Mouse (Mus musculus) limb, embryonic 11.5 days (tissue): ENCODE results near the gene Commd7. TPM values are rescaled to one million over a fixed set of nuclear protein-coding genes. Genes with fewer than 3 reads are reported as not detected.
"Not testable (repeated sequence)": the region's sequence is repeated elsewhere in the genome, so short reads cannot be mapped to it uniquely, and the experiment has no call there.

Experiments
- ATAC-seq: fragments of 200-750 bp; cut with Nextera tagmentation; 2 replicates; pipeline ENCODE4 v1.8.0; 2017; ENCODE audit warnings: low read depth; ENCODE audit not compliant: insufficient number of reproducible peaks, low FRiP score, low TSS enrichment
- DNase-seq: peaks from one replicate; pipeline ENCODE4 v3.0.0-alpha.2; 2015; ENCODE audit warnings: low spot score
- H3K27ac ChIP-seq: fragments of 300-500 bp; sonication (generic); replicated peaks from 2 replicates; pipeline ENCODE4 v1.5.1; 2014; ENCODE audit warnings: low read depth, mild to moderate bottlenecking, low read length
- H3K27me3 ChIP-seq: fragments of 300-500 bp; sonication (generic); 2 replicates; pipeline ENCODE4 v1.6.1; 2014; ENCODE audit warnings: mild to moderate bottlenecking, low read length, mixed read lengths; ENCODE audit not compliant: control insufficient read depth, insufficient read depth
- H3K36me3 ChIP-seq: fragments of 300-500 bp; sonication (generic); 2 replicates; pipeline ENCODE4 v1.6.1; 2014; ENCODE audit warnings: mild to moderate bottlenecking, low read length, moderate library complexity, mixed read lengths; ENCODE audit not compliant: control insufficient read depth, insufficient read depth
- H3K4me1 ChIP-seq: fragments of 300-500 bp; sonication (generic); 2 replicates; pipeline ENCODE4 v1.6.1; 2014; ENCODE audit warnings: low read length, mixed read lengths; ENCODE audit not compliant: control insufficient read depth, insufficient read depth
- H3K4me2 ChIP-seq: fragments of 300-500 bp; sonication (generic); 2 replicates; pipeline ENCODE4 v1.6.1; 2014; ENCODE audit warnings: low read depth, mild to moderate bottlenecking, moderate library complexity; ENCODE audit not compliant: severe bottlenecking
- H3K4me3 ChIP-seq: fragments of 300-500 bp; sonication (generic); 2 replicates; pipeline ENCODE4 v1.5.1; 2014; ENCODE audit warnings: low read depth, low read length
- H3K9ac ChIP-seq: fragments of 300-500 bp; sonication (generic); 2 replicates; pipeline ENCODE4 v1.6.1; 2014; ENCODE audit warnings: mild to moderate bottlenecking, low read length
- H3K9me3 ChIP-seq: fragments of 300-500 bp; sonication (generic); 2 replicates; pipeline ENCODE4 v1.6.1; 2016; ENCODE audit warnings: low read length; ENCODE audit not compliant: control insufficient read depth
- WGBS: fragments of 180-500 bp; shearing (Covaris S2); extraction: QIAGEN DNeasy Blood & Tissue Kit; methylation state at CpG from one replicate; pipeline ENCODE4 v1.1.7; 2014; 5-methylcytosine and 5-hydroxymethylcytosine counted together
- polyA plus RNA-seq: library from polyadenylated mRNA; unstranded; fragments of >200 nt; fragmentation: Nextera tagmentation; extraction: Ambion mirVana; gene quantifications from 2 replicates; pipeline ENCODE4 v1.2.1, GENCODE M21; 2014

The Commd7 gene
- polyA plus RNA-seq, 1 experiment from 2014 or later: 63.7 TPM

DNA sequence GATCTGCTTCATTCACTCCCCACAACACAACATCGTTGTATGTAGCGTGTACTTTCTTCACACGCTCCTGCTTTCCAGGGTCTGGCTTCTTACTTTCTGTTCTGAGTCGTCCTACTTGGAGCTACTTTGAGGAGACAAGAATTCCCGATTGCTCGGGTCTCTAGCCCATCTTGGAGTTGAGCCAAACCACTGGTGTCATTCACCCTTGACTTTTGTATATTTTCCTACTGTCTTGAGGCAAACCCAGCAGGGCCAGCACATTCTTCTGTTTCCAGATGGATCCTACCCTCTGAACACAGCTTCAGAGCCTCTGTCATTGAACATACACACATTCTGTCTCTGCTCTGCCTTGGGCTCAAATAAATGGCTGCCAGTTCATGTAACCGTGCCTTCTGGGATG is 32.8 kb upstream of the Commd7 start:
- H3K9ac ChIP-seq: no peak overlapping the region
- ATAC-seq: no peak
- no peak overlapping the region for H3K4me3 ChIP-seq
- DNase-seq: no peak
- peaks cover 3% of the 10 kb centered on the region; the same call in 1 of the 2 replicates for H3K36me3 ChIP-seq
- H3K27me3 ChIP-seq: no peaks in the 10 kb centered on the region
- H3K4me1 ChIP-seq: no peaks in the 10 kb centered on the region
- H3K4me2 ChIP-seq: no peak overlapping the region
- no peak overlapping the region for H3K27ac ChIP-seq
- no peaks in the 10 kb centered on the region for H3K9me3 ChIP-seq
- 90% methylated on average over 7 of the region's 7 CpGs for WGBS

DNA sequence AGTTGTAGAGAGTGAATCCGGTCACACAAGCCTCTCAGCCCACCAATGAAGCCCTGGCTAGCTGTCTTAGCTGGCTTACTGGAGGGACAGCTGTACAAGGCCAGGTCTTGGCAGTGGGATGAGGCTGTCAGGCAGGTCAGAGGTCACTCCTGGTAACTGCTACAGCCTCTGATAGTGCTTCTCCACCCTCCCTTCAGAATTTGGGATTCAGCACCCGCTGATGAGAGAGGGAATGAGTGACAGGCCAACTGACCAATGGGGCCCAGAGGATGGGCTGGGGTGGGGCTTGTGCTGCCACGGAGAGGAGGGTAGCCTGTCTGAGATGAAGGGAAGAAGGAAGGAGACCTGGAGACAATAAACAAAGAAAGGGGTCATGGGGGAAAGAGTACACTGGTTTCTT is 28.0 kb upstream of the Commd7 start:
- Histone ChIP-seq H3K4me1 (no peaks in the 10 kb centered on the region), H3K27ac (no peak overlapping the region), H3K9me3 (no peaks in the 10 kb centered on the region), H3K9ac (no peak overlapping the region), H3K36me3 (peaks cover 2% of the 10 kb centered on the region; the same call in 1 of the 2 replicates), H3K4me3 (no peak overlapping the region), H3K27me3 (no peaks in the 10 kb centered on the region), H3K4me2 (no peak overlapping the region)
- DNase-seq (no peak), ATAC-seq (no peak)
- WGBS: 40% methylated on average over 3 of the region's 3 CpGs

DNA sequence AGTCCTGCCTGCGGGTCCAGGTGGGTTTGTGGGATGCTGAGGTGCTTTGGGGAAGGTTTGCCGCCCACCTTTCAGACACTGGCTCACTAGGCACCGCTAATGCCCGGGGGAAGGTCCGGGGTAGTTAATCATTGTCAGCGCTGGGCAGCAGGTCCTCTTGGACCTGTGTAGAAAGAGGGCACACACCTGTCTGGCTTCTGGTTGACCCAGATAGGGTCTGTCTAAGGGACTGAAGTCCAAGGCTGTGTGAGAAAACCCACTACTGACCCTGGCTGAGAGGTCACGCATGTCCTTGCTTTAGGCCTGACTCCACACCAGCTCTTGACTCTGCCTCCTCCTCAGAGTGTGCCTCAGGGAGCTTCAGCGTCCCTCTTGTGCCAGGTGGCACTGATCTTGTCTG is 25.1 kb upstream of the Commd7 start:
- not testable (repeated sequence) for H3K27ac ChIP-seq

DNA sequence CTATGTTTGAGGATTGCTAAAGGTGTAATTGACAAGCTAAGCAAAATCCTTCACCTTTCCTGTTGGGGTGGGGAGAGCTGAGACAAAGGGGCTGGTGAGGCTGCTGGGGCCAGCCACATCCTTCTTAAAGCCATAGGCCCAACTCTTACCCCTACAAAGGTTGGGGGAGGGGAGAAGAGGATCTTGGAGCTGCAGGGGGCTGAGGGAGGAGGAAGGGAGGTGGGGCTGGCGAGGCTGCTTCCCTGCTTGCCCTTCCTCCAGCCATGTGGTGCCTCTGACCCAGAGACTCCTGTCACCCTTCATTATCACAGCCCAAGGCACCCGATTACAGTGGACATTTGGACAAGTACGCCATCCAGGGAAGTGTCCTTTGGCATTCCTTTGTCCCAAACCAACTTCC is 19.1 kb upstream of the Commd7 start:
- no peak overlapping the region for H3K9ac ChIP-seq
- WGBS: 57% methylated on average over 3 of the region's 3 CpGs
- H3K36me3 ChIP-seq: no peaks in the 10 kb centered on the region
- no peak overlapping the region for H3K27ac ChIP-seq
- no peak overlapping the region for H3K4me2 ChIP-seq
- no peak for ATAC-seq
- H3K9me3 ChIP-seq: no peaks in the 10 kb centered on the region
- peaks cover 12% of the 10 kb centered on the region for H3K4me1 ChIP-seq
- H3K4me3 ChIP-seq: no peak overlapping the region
- DNase-seq: no peak
- H3K27me3 ChIP-seq: no peaks in the 10 kb centered on the region; the same call in 1 of the 2 replicates

More for the DNA sequence above, 25.1 kb upstream of the Commd7 start:
- ATAC-seq, H3K9me3 ChIP-seq, H3K27me3 ChIP-seq, H3K4me2 ChIP-seq, H3K9ac ChIP-seq, H3K36me3 ChIP-seq, H3K4me1 ChIP-seq, H3K4me3 ChIP-seq, DNase-seq: not testable (repeated sequence)
- 79% methylated on average over 6 of the region's 8 CpGs for WGBS

DNA sequence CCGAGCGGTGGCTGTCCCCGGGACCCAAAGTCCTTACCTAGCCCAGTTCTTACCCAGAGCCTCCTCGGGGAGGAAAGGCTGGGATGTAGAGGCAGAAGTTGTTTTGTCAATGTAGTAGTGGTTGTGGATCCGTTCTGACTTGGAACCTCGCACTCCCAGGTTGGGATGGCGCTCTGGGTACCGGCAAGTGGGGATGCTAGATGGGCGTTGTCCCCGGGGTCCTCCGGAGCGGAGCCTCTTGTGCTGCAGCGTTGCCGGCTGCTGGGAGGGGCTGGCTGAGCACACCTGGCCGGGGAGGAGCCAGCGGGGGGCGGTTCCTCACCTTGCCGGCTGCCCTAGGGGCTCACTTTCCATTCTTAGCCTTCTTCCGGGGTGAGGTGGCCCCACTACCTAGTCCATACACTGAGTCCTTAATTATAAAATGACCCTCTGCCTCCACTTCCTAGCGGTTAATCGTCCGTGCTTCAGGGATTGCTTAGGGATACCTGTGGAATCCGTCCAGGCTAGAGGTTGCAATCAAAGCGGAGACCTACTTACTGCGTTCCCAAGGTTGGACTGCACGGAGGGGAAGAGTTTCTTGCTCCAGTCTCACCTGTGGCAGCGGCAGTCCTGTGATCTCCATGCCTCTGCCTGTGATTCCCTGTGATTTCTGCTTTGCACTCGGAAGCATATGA is 17.6 kb upstream of the Commd7 start:
- Histone ChIP-seq H3K27me3 (no peaks in the 10 kb centered on the region; the same call in 1 of the 2 replicates), H3K4me1 (peaks cover 12% of the 10 kb centered on the region), H3K4me3 (peak overlapping the region; percentile 55), H3K9ac (peak overlapping the region; percentile 61), H3K4me2 (peak overlapping the region; percentile 91), H3K9me3 (no peaks in the 10 kb centered on the region), H3K36me3 (no peaks in the 10 kb centered on the region), H3K27ac (no peak overlapping the region)
- ATAC-seq: peak; percentile 17; the same call in 1 of the 2 replicates
- 2% methylated on average over 28 of the region's 28 CpGs for WGBS
- DNase-seq: peak; percentile 61

DNA sequence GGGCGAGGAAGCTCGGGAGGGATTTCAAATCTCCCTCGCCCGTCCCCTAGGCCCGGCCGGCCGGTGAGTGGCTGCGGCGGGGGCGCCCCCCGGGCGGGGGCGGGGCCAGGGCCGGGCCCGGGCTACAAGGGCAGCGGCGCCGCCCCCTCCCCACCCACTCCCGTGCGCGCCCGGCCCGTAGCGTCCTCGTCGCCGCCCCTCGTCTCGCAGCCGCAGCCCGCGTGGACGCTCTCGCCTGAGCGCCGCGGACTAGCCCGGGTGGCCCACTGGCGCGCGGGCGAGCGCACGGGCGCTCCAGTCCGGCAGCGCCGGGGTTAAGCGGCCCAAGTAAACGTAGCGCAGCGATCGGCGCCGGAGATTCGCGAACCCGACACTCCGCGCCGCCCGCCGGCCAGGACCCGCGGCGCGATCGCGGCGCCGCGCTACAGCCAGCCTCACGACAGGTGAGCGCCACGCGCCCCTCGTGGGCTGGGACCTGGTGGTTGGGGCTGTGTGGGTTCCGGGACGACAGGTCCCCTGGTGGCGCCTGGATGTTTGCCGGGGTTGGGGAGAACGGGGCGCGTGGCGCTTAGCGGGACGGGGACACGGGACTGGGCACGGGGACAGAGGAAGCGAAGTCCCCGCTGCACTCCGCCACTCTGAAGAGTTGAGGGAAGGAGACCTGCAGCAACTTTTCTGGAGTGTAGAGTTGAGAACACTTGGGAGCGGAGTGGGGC is 16.9 kb upstream of the Commd7 start, which contains the start of gene Dnmt3b:
Dnmt3b (plus strand) TSS at position 153 of the 716 bp plus-strand sequence.
- no peak within 1 kb of the TSS; the same call in 1 of the 2 replicates for H3K27ac ChIP-seq
- peak; percentile 78 for DNase-seq
- no peaks in the 10 kb centered on the region for H3K36me3 ChIP-seq
- peak within 1 kb of the TSS; percentile 55 for H3K4me3 ChIP-seq
- ATAC-seq: peak; percentile 79
- no peaks in the 10 kb centered on the region for H3K9me3 ChIP-seq
- under 1% methylated on average over 89 of the region's 93 CpGs for WGBS
- H3K4me1 ChIP-seq: peaks cover 12% of the 10 kb centered on the region
- no peaks in the 10 kb centered on the region; the same call in 1 of the 2 replicates for H3K27me3 ChIP-seq
- peak within 1 kb of the TSS; percentile 91 for H3K4me2 ChIP-seq
- peak within 1 kb of the TSS; percentile 61 for H3K9ac ChIP-seq

DNA sequence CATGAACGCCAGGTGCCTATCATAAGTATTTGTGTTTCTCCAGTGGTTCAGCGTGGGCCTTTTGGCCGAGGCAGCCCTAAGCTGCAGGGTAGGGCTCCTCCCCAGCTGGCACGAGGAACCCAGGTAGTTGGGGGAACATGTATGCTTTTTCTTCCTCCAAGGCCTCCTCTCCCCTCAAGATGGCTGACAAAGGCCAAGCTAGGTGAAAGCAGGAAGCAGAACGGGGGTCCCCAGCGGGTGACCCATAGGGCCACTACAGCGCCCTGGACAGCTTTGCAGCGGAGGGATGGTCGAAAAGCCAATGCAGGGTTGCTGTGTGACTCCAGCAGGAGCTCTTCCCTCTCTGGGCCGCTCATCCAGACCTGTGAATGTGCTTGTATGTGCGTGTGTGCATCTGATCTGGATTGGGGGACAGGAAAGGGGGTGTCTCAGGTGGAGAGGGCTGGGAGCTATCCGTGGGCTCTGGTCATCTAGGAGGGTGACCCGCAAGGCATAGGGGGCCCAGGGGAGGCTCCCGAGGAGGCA is 16.3 kb upstream of the Commd7 start:
- ATAC-seq: no peak
- Histone ChIP-seq H3K4me3 (peak overlapping the region; percentile 55), H3K9me3 (no peaks in the 10 kb centered on the region), H3K27ac (no peak overlapping the region; the same call in 1 of the 2 replicates), H3K27me3 (no peaks in the 10 kb centered on the region; the same call in 1 of the 2 replicates), H3K4me1 (peaks cover 12% of the 10 kb centered on the region), H3K36me3 (no peaks in the 10 kb centered on the region), H3K4me2 (peak overlapping the region; percentile 91), H3K9ac (peak overlapping the region; percentile 61)
- DNase-seq: peak; percentile 77
- WGBS: 22% methylated on average over 13 of the region's 14 CpGs

DNA sequence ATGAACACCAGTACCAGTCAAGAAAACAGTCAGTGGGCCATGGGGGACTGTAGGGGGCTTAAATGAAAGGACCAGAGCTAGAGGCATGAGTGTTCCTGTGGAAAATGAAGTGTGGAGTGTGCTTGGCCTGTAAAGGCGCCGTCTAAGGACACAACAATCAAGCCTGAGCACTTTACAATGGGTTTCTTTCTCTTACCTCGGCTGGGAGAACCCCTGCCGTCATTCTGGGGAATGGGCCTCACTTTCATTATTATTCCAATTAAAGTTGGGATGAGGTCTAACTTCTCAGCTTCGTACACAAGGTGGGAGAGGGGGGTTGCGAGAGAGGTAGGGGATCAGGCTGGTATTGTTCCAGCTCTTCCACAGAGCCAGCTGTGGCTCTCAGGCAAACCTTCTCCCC is 10.4 kb upstream of the Commd7 start:
- Histone ChIP-seq H3K4me1 (no peaks in the 10 kb centered on the region), H3K4me3 (no peak overlapping the region), H3K27me3 (no peaks in the 10 kb centered on the region), H3K27ac (no peak overlapping the region), H3K4me2 (no peak overlapping the region), H3K9me3 (no peaks in the 10 kb centered on the region), H3K36me3 (no peaks in the 10 kb centered on the region), H3K9ac (no peak overlapping the region)
- ATAC-seq (no peak), DNase-seq (no peak)
- WGBS: 39% methylated on average over 6 of the region's 6 CpGs
